Mouse (Mus musculus): ENCODE results near the gene Mocs3.

DNA sequence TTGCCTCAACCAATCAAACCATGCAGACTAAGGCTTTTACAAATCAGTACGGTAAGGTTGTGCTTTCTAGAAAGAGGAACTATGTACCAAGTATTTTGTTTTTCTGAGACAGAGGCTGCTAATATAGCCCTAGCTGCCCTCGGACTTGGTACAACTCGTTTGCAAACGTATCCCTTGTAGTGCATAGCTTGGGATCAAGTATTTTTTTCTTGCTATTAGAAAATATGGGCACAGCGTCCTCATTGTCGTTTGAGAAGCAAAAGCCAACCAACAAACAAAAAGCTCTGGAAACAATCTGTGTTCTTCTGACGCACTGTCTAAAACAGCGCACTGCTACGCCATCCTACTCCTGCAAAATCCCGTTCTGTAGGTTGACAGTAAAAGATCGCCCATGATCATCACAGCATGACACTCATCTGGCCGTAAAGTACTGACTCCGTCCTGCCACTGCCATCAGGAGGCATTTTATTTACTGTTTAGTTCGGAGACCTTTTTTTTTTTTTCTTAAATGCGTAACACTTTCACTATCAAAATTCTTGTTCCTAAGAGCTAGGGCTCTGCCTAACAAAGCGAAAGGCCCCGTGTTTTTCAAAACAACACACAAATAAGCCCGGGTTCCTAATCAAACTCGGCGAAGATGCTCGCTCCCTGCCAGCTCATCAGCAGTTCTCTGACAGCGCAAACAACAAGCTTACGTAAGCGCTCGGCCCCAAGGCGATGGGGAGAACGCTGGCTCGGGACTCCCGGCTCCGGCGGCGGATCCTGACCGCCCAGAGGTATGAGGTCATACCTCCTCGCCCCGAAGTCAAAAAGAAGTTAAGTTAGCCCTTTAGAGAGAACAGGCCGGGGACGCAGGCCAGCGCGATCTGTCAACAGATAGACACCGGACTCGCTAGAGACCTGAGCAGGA lies 1.1 kb upstream of the Mocs3 start:
- no peak for TF ChIP-seq POLR2A (IDR thresholded peaks at IDR 0.05; ENCODE audit: insufficient read length, low read depth)
- no peak for TF ChIP-seq POLR2AphosphoS2 (IDR thresholded peaks at IDR 0.05; ENCODE audit: insufficient read length, low read depth)

Measured in myocyte (in vitro differentiated cells).